Mouse (Mus musculus) hindbrain, embryonic 11.5 days (tissue): ENCODE data around the gene Cadps. TPM values are rescaled to one million over a fixed set of nuclear protein-coding genes. Genes with fewer than 3 reads are reported as not detected.

Source experiments
- ATAC-seq: fragments of 200-750 bp; cut with Nextera tagmentation; 2 replicates; pipeline ENCODE4 v1.8.0; 2017; ENCODE audit warnings: mild to moderate bottlenecking, moderate TSS enrichment, moderate library complexity; ENCODE audit not compliant: low FRiP score
- DNase-seq: peaks from one replicate; pipeline ENCODE4 v3.0.0-alpha.2; 2015; ENCODE audit warnings: low spot score
- H3K27ac ChIP-seq: fragments of 300-500 bp; sonication (generic); 2 replicates; pipeline ENCODE4 v1.5.1; 2014; ENCODE audit warnings: mild to moderate bottlenecking, low read depth, low read length
- H3K27me3 ChIP-seq: fragments of 300-500 bp; sonication (generic); 2 replicates; pipeline ENCODE4 v1.6.1; 2014; ENCODE audit warnings: mild to moderate bottlenecking, low read length, moderate library complexity, mixed read lengths; ENCODE audit not compliant: control insufficient read depth, insufficient read depth
- H3K36me3 ChIP-seq: fragments of 300-500 bp; sonication (generic); 2 replicates; pipeline ENCODE4 v1.6.1; 2014; ENCODE audit warnings: mild to moderate bottlenecking, low read length, moderate library complexity, mixed read lengths; ENCODE audit not compliant: control insufficient read depth, insufficient read depth
- H3K4me1 ChIP-seq: fragments of 300-500 bp; sonication (generic); replicated peaks from 2 replicates; pipeline ENCODE4 v1.6.1; 2014; ENCODE audit warnings: low read length, mixed read lengths; ENCODE audit not compliant: control insufficient read depth, insufficient read depth
- H3K4me2 ChIP-seq: fragments of 300-500 bp; sonication (generic); replicated peaks from 2 replicates; pipeline ENCODE4 v1.6.1; 2014; ENCODE audit warnings: mild to moderate bottlenecking, low read depth, low read length
- H3K4me3 ChIP-seq: fragments of 300-500 bp; sonication (generic); 2 replicates; pipeline ENCODE4 v1.5.1; 2014; ENCODE audit warnings: low read depth, low read length
- H3K9ac ChIP-seq: fragments of 300-500 bp; sonication (generic); 2 replicates; pipeline ENCODE4 v1.6.1; 2014; ENCODE audit warnings: low read depth, low read length
- H3K9me3 ChIP-seq: fragments of 300-500 bp; sonication (generic); 2 replicates; pipeline ENCODE4 v1.6.1; 2016; ENCODE audit warnings: low read length; ENCODE audit not compliant: control insufficient read depth
- WGBS: fragments of 180-500 bp; shearing (Covaris S2); extraction: QIAGEN DNeasy Blood & Tissue Kit; methylation state at CpG from one replicate; pipeline ENCODE4 v1.1.7; 2014; 5-methylcytosine and 5-hydroxymethylcytosine counted together
- polyA plus RNA-seq: library from polyadenylated mRNA; unstranded; fragments of >200 nt; fragmentation: Nextera tagmentation; extraction: Ambion mirVana; gene quantifications from 2 replicates; pipeline ENCODE4 v1.2.1, GENCODE M21; 2014

Cadps gene
- polyA plus RNA-seq, 1 experiment from 2014 or later: 24.3 TPM

- DNase-seq: peak; percentile 34
These were observed 474.8 kb downstream of the Cadps start, which contains the start of gene Fezf2 for GRCm38 (mm10) chr14:12348089-12348488. Gene Fezf2 (minus strand): TSS chr14:12348189.

GRCm38 (mm10) chr14:12346865-12347600 lies 475.8 kb downstream of the Cadps start:
- Histone ChIP-seq H3K4me1 (no peaks in the 10 kb centered on the region; the same call in 1 of the 2 replicates), H3K4me3 (no peak overlapping the region), H3K27me3 (peaks cover 98% of the 10 kb centered on the region), H3K4me2 (no peak overlapping the region), H3K9me3 (no peaks in the 10 kb centered on the region), H3K36me3 (no peaks in the 10 kb centered on the region), H3K9ac (no peak overlapping the region), H3K27ac (no peak overlapping the region)
- ATAC-seq: no peak
- peak; percentile 53 for DNase-seq
- WGBS: 1% methylated on average over 26 of the region's 26 CpGs

More at GRCm38 (mm10) chr14:12348089-12348488, 474.8 kb downstream of the Cadps start, which contains the start of gene Fezf2:
- no peak for ATAC-seq
- Histone ChIP-seq H3K9me3 (no peaks in the 10 kb centered on the region), H3K27me3 (peaks cover 96% of the 10 kb centered on the region), H3K4me3 (no peak within 1 kb of the TSS), H3K9ac (no peak within 1 kb of the TSS), H3K4me2 (no peak within 1 kb of the TSS), H3K27ac (no peak within 1 kb of the TSS), H3K4me1 (no peaks in the 10 kb centered on the region; the same call in 1 of the 2 replicates), H3K36me3 (no peaks in the 10 kb centered on the region)
- WGBS: 0% methylated on average over 2 of the region's 2 CpGs

- Histone ChIP-seq H3K4me3 (no peak overlapping the region), H3K27ac (no peak overlapping the region), H3K4me2 (no peak overlapping the region), H3K36me3 (no peaks in the 10 kb centered on the region), H3K9me3 (no peaks in the 10 kb centered on the region), H3K9ac (no peak overlapping the region), H3K27me3 (peaks cover 98% of the 10 kb centered on the region), H3K4me1 (no peaks in the 10 kb centered on the region; the same call in 1 of the 2 replicates)
- under 1% methylated on average over 50 of the region's 50 CpGs for WGBS
- DNase-seq: peak; percentile 69
- no peak for ATAC-seq
These were observed 476.6 kb downstream of the Cadps start for GRCm38 (mm10) chr14:12346011-12346864.

GRCm38 (mm10) chr14:12345241-12345921 lies 477.5 kb downstream of the Cadps start:
- WGBS: under 1% methylated on average over 40 of the region's 40 CpGs
- Histone ChIP-seq H3K4me2 (0 out of 2 replicates have a peak overlapping the region, but pooled peaks have one; percentile 3), H3K4me1 (no peaks in the 10 kb centered on the region; the same call in 1 of the 2 replicates)

GRCm38 (mm10) chr14:12344746-12345240 lies 478.1 kb downstream of the Cadps start:
- peaks cover 97% of the 10 kb centered on the region for H3K27me3 ChIP-seq
- H3K27ac ChIP-seq: no peak overlapping the region
- H3K4me1 ChIP-seq: no peaks in the 10 kb centered on the region; the same call in 1 of the 2 replicates
- under 1% methylated on average over 39 of the region's 39 CpGs for WGBS
- DNase-seq: peak; percentile 60
- H3K4me3 ChIP-seq: 0 out of 2 replicates have a peak overlapping the region, but pooled peaks have one; percentile 4
- 0 out of 2 replicates have a peak overlapping the region, but pooled peaks have one; percentile 3 for H3K4me2 ChIP-seq
- ATAC-seq: no peak
- no peaks in the 10 kb centered on the region for H3K36me3 ChIP-seq
- no peaks in the 10 kb centered on the region for H3K9me3 ChIP-seq
- H3K9ac ChIP-seq: no peak overlapping the region

More at GRCm38 (mm10) chr14:12345241-12345921, 477.5 kb downstream of the Cadps start:
- peak; percentile 57 for DNase-seq
- Histone ChIP-seq H3K9me3 (no peaks in the 10 kb centered on the region), H3K27ac (no peak overlapping the region), H3K9ac (no peak overlapping the region), H3K4me3 (no peak overlapping the region), H3K27me3 (peaks cover 97% of the 10 kb centered on the region), H3K36me3 (no peaks in the 10 kb centered on the region)
- ATAC-seq: no peak

- H3K9ac ChIP-seq: no peak overlapping the region
These were observed 478.7 kb downstream of the Cadps start for GRCm38 (mm10) chr14:12344061-12344745.

GRCm38 (mm10) chr14:12343451-12343941 lies 479.4 kb downstream of the Cadps start:
- Histone ChIP-seq H3K27me3 (peaks cover 95% of the 10 kb centered on the region), H3K9me3 (no peaks in the 10 kb centered on the region), H3K4me2 (no peak overlapping the region), H3K27ac (no peak overlapping the region), H3K4me3 (no peak overlapping the region), H3K9ac (no peak overlapping the region), H3K36me3 (no peaks in the 10 kb centered on the region), H3K4me1 (no peaks in the 10 kb centered on the region; the same call in 1 of the 2 replicates)
- 2% methylated on average over 20 of the region's 20 CpGs for WGBS
- ATAC-seq: no peak
- peak; percentile 58 for DNase-seq

More at GRCm38 (mm10) chr14:12344061-12344745, 478.7 kb downstream of the Cadps start:
- Histone ChIP-seq H3K4me2 (no peak overlapping the region), H3K36me3 (no peaks in the 10 kb centered on the region), H3K9me3 (no peaks in the 10 kb centered on the region), H3K27ac (no peak overlapping the region), H3K4me1 (no peaks in the 10 kb centered on the region; the same call in 1 of the 2 replicates), H3K27me3 (peaks cover 97% of the 10 kb centered on the region), H3K4me3 (no peak overlapping the region)
- WGBS: 2% methylated on average over 24 of the region's 24 CpGs
- ATAC-seq: no peak
- DNase-seq: no peak
